Mouse (Mus musculus) CH12.LX (cell line): ENCODE results near the gene Ech1.

Experiments
- CTCF ChIP-seq, 2 experiments: IDR thresholded peaks in 1 of 2; conservative IDR thresholded peaks in 1 of 2; 2 replicates each; pipeline ENCODE4 v1.5.1; 2011 to 2012; ENCODE audit warnings: low read depth in 2 of 2, low read length in 2 of 2, improper control_type of control experiment in 1 of 2, inconsistent platforms in 1 of 2, mild to moderate bottlenecking in 1 of 2, moderate library complexity in 1 of 2
- MEF2A ChIP-seq: IDR thresholded peaks from 2 replicates; pipeline ENCODE4 v1.6.1; 2014; ENCODE audit warnings: low read depth, mild to moderate bottlenecking, inconsistent platforms, low read length, improper control_type of control experiment, borderline replicate concordance
- POLR2A ChIP-seq: IDR thresholded peaks from 2 replicates; pipeline ENCODE4 v1.6.1; 2011; ENCODE audit warnings: low read depth, mild to moderate bottlenecking, improper control_type of control experiment, low read length

- no peak for TF ChIP-seq POLR2A
- TF ChIP-seq MEF2A, result no peak
- no peak for TF ChIP-seq CTCF (conservative IDR thresholded peaks at IDR 0.05 in 1 of 2, IDR thresholded peaks at IDR 0.05 in 1 of 2; ENCODE audit: low read depth in 2 of 2, low read length in 2 of 2)
Observed at GRCm38 (mm10) chr7:28789235-28789634, 35.8 kb upstream of the Ech1 start.
